Mouse (Mus musculus) right cerebral cortex, adult 18-20 months (tissue): ENCODE data around the gene Slc47a1.
"Not testable (repeated sequence)": the region's sequence is repeated elsewhere in the genome, so short reads cannot be mapped to it uniquely, and the experiment has no call there.

Experiments used
- DNase-seq: peaks from one replicate; pipeline ENCODE4 v3.0.0; 2022; ENCODE audit warnings: mixed read lengths

Gene Slc47a1

DNA sequence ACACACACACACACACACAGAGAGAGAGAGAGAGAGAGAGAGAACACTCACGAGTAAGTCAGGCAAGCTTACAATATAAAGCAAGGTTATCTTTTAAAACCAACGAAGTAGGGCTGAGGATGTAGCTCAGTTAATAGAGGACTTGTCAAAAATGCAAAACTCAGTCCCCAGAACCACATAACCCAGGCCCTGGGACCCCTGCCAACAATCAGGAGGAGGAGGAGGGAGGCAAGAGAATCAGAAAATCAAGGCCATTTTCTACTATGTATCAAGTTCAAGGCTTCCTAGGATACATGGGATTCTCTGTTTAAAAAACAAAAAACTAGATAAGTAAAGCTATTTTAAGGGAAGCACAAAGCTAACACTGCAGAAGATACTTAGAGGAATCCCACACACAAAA, 61.3 kb downstream of the Slc47a1 start:
- no peak for DNase-seq

DNA sequence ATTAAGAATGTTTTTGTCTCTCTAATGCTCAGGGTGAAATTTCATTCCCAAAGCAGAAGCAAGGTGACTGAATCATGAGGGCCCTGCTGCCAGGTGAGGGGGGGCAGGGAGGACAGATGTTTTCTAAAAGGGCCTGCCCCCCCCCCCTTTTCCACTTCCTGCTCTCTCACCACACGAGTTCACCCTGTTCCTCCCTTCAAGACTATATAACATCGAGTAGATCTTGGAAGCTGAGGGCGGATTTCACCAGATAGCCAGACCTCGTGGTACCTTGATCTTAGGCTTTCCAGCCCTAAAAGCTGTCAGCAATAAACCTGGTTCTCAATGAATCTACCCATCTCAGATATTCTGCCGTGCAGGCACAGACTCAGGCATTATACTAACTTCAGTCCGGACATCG, 67.8 kb downstream of the Slc47a1 start:
- no peak for DNase-seq

DNA sequence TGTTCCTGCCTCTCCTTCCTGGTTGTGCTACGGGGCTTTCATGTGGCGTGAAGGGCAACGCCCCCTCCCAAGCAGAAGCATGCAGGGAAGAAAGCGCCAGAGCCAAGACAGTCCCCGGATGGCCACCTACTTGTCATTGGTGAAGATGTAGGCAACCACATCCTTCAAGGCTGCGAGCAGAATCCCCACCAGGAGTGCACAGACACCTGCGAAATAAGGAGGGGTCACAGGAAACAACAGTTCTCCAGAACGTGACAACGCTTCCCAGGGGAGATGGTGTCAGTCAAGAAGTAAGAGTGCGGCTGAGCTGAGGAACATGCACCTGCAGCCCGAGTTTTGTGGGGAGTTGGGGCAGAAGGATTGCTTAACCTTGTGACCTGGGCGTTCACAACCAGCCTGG, 68.3 kb downstream of the Slc47a1 start:
- DNase-seq = no peak

DNA sequence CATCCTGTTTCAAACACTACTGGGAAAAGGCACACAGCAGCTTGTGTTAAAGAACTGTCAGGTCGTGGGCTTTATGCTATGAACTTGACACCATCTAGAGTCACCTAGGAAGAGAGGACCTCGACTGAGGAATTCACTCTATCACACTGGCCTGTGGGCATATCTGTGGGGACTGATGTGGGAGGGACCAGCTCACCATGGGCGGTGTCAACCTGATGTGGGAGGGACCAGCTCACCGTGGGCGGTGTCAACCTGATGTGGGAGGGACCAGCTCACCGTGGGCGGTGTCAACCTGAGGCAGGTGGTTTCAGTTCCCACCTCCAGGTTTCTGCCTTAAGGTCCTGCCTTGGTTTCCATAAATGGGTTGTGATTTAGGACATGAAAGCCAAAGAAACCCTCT, 70.3 kb downstream of the Slc47a1 start:
- DNase-seq = no peak

DNA sequence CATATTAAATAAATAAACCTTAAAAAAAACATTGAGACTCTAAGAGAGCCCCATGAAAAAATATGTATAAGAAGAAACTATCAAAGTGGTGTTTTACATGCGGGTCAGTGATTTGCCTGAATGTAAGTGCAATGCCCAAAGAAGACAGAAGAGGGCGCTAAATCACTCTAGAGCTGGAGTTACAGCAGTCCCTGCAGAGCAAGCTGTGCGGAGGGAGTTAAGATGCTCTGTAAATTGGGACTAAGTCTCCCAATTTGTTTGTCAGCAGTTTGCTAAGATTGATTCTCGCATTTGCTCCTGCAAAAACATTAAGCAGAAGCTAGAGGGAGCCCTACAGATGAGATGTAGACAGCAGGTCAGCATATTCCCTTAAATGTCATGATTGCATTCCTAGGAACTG, 72.8 kb downstream of the Slc47a1 start:
- DNase-seq = peak; percentile 10

DNA sequence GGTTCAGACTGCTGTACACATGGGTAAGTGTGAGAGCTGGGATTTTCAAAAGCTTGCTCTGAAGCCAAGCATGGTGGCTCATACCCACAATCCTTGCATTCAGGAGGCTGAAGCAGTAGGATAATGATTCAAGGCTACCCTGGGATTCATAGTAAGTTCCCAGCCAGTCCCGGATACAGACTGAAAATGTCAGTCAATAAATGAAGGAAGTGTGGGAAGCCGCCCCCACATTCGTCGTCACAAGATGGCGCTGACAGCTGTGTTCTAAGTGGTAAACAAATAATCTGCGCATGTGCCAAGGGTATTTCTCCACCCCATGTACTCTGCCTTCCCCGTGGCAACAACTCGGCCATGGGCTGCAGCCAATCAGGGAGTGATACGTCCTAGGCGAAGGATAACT, 73.6 kb downstream of the Slc47a1 start:
- DNase-seq = not testable (repeated sequence)

DNA sequence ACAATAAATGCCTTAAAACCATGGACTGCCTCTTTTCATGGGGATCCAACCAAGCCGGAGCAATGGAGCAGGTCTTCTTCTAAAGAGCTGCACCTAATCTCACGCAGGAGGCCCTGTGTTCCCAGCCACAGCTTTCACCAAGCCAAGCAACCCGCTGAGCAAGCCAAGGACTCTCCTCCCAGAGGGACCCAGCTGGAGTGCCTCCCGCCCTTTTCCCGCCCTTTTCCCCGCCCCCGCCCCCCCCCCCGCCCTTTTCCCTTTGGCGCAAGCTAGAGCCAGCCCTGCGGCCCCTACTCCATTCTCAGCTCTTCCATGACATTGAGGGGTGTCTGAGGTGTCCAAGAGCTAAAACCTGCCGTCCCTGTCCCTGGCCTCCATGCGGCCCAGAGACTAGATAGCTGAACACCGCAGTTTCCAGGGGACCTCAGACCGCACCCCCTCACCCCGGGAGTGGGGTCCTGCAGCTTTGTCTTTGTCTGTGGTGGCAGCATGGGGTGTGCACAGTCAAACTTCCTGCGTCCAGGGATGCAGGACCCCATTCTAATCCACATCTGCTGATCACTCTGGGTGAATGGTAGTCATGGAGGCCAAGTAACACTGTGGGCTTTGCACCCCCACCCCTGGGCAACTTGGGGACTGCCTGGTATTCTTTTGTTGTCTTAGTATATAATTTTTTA, 77.3 kb downstream of the Slc47a1 start:
- no peak for DNase-seq

DNA sequence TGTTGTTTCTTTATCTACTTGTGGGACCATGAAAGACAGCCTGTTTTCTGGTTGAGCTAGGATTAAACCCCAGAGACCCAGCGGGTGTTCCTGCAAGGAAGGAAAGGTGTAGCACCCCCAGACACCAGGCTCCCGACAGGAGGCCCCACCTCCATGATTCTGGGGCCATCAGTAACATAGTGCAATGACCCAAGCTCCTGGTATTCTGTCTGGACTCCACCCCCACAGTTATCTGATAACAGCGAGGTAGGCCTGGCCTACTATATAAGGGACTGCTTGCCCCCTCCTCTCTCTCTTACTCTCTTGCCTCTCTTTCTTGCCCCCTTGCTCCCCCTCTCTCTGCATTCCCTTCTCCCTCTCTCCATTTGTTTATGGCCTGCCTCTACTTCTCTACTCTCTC, 77.9 kb downstream of the Slc47a1 start:
- DNase-seq = no peak

DNA sequence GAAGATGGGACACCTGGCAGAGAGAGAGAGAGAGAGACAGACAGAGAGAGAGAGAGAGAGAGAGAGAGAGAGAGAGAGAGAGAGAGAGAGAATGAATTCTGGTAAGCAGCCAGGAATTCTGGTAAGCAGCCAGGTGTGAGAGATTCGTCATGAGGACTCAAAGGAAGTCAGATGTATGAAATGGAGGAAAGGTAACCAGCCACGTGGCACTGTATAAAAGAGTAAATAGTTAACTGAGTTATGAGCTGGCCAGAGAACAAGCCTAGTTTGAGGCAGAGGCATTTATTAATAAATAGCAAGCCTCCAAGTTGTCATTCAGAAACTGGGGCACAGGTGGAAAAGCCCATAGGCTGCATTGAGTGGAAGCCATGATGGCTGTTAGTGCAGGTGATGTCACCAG, 80.2 kb downstream of the Slc47a1 start:
- DNase-seq = no peak

DNA sequence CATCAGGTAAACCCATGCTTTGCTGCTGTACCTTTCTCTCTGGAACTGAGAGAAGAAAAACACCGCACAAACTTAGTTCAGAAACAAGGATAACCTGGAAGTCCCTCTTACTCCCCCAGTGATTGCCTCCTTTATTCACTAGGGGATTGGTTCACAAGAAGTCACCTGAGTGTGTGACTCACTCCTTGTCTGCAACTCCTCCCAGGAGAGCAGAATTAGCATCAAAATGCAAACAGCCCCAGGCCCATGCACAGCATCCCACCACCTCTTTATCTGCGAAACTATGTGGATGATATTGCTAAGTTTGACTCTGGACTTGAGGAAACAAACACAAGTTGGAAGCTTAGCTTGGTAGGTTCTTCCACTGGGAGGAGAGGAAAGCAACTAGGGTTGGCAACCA, 80.8 kb downstream of the Slc47a1 start:
- no peak for DNase-seq

DNA sequence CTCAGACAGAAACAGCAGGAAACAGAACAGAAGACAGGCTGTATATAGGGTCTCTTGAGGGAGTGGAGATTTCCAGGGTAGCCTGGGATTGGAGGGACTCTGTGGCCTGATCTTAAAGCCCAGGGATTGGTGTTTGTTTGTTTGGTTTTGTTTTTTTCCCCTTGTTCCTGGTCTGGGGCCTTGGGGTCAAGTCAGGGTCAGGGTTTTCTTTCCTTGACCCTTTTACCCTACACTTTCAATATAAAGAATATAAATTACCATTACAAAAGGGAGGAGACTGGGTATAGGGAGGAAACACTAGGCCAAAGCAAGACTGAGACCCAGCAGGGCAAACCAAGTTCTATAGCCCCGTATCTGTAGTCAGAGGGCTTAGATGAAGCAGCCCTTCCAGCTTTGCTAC, 81.6 kb downstream of the Slc47a1 start:
- DNase-seq = no peak

DNA sequence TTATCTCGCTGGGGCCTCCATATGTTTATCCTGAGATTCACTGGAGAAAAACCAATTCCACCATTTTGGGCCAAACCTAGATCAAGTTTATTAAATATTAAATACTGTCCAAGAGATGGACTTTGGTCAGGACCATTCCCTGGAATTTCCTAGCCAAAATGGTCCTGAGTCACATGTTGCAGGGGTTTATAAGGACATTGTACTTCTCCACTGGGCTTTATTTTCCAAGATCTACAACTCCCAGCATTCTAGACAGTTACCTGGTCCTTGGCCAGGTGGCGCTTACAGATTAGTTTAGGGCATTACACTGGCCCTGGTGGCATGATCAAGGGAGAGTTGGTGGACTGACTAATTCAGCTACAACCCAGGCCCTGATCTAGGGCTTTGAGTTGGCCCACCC, 82.6 kb downstream of the Slc47a1 start:
- no peak for DNase-seq

DNA sequence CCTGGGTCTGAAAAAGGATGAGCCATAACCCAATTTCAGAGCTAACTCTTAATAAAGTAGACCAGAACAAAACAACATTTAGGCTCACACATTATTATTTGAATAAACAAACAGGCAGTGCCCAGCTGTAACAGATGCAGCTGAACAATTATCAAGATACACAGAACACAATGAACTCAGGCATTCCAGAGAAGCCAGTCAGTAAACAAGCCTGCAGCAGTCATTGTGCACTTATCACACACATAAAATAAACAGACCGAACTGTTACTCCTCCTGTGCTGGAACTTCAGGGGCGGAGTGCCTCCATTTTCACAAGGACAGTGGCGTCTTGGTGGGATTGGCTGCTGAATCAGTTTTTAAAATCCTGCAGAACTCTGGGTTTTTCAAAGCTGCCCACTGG, 83.7 kb downstream of the Slc47a1 start:
- DNase-seq = no peak
